Mouse (Mus musculus) embryonic facial prominence, embryonic 10.5 days (tissue): ENCODE measurements around the gene Rab22a. TPM values are rescaled to one million over a fixed set of nuclear protein-coding genes. Genes with fewer than 3 reads are reported as not detected.

ENCODE experiments used
- DNase-seq: peaks from one replicate; pipeline ENCODE4 v3.0.0-alpha.2; 2017; ENCODE audit warnings: low spot score
- H3K27ac ChIP-seq: fragments of 300-500 bp; sonication (generic); replicated peaks from 2 replicates; pipeline ENCODE4 v1.5.1; 2016; ENCODE audit warnings: mild to moderate bottlenecking
- H3K27me3 ChIP-seq: fragments of 300-500 bp; sonication (generic); replicated peaks from 2 replicates; pipeline ENCODE4 v1.6.1; 2016; ENCODE audit warnings: low read depth, mild to moderate bottlenecking; ENCODE audit not compliant: poor library complexity, severe bottlenecking
- H3K36me3 ChIP-seq: fragments of 300-500 bp; sonication (generic); replicated peaks from 2 replicates; pipeline ENCODE4 v1.6.1; 2016; ENCODE audit warnings: mild to moderate bottlenecking, moderate library complexity
- H3K4me1 ChIP-seq: fragments of 300-500 bp; sonication (generic); 2 replicates; pipeline ENCODE4 v1.6.1; 2016
- H3K4me3 ChIP-seq: fragments of 300-500 bp; sonication (generic); 2 replicates; pipeline ENCODE4 v1.5.1; 2016; ENCODE audit warnings: mild to moderate bottlenecking, moderate library complexity
- H3K9me3 ChIP-seq: fragments of 300-500 bp; sonication (generic); 2 replicates; pipeline ENCODE4 v1.6.1; 2016; ENCODE audit warnings: mild to moderate bottlenecking
- WGBS: fragments of 180-500 bp; shearing (Covaris S2); methylation state at CpG from one replicate; pipeline ENCODE4 v1.1.7; 2016; 5-methylcytosine and 5-hydroxymethylcytosine counted together
- microRNA-seq: library from miRNA; unstranded; fragments of <30 nt; microRNA quantifications from one replicate; pipeline ENCODE4, GENCODE M21; 2017
- polyA plus RNA-seq: library from polyadenylated mRNA; unstranded; fragments of >200 nt; fragmentation: Nextera tagmentation; extraction: Ambion mirVana; gene quantifications from 2 replicates; pipeline ENCODE4 v1.2.1, GENCODE M21; 2016

Gene Rab22a
- polyA plus RNA-seq, 1 experiment from 2014 or later, result 24.6 TPM

DNA sequence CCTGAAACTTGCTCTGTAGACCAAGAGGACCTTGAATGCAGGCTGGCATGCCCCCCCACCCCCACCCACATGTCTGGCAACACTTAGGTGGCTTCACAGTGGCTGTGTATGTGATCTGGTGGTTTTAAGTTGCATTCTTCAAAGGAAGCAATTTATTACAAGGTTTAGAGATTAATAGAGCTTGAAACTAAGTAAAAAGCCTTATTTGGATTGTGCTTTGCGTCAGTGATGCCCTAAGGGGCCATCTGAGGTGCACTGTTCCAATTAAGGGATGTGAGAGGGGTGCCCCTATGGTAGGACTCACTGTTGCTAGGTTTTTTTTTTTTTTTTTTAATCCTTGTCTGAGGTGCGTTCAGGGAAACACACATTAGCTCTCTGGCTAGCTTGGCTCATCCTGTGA is 74.9 kb downstream of the Rab22a start:
- 52% methylated on average over 2 of the region's 2 CpGs for WGBS
- peaks cover 10% of the 10 kb centered on the region for H3K36me3 ChIP-seq
- H3K9me3 ChIP-seq, result no peaks in the 10 kb centered on the region
- H3K27me3 ChIP-seq, result no peaks in the 10 kb centered on the region
- no peak overlapping the region for H3K27ac ChIP-seq
- DNase-seq, result no peak
- peaks cover 44% of the 10 kb centered on the region for H3K4me1 ChIP-seq
- H3K4me3 ChIP-seq, result no peak overlapping the region

DNA sequence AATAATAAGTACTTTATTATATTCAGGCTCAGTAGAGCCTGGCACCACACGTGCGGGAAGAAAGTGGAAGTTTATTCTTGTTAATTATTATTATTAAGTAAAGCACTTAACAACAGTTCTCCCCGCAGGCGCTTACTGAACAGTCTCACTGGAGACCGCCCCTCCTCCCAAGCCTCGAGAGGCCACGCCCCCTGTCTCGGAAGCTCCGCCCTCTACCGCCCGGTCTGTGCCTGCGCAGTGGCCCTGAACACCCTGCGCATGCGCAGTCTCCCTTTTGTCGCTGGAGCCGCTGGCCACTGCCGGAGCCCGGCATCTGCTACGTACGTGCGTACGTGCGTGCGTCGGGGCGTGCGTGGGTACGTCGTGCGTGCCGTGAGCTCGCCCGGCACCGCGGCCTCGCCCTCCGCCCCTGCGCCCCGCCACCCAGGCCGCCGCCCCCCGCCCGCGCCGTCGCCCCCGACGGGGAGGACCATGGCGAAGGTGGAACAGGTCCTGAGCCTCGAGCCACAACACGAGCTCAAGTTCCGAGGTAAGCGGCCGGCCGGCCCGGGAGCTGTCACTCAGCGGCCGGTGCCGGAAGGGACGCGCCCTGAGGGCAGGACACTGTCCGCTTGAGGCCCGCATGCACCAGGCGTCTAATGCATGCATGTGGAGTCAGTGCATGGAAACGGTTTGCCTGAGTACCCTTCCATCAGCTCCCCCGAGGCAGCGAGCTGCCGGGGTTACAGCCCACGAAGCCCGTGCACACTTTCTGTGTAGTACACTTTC is 77.8 kb downstream of the Rab22a start, which contains the start of gene Vapb:
Gene Vapb (plus strand): TSS at position 290 of the 768 bp plus-strand sequence.
- H3K27ac ChIP-seq, result peak within 1 kb of the TSS; percentile 93
- 1% methylated on average over 70 of the region's 70 CpGs for WGBS
- peak; percentile 100 for DNase-seq
- H3K36me3 ChIP-seq, result peaks cover 21% of the 10 kb centered on the region
- H3K27me3 ChIP-seq, result no peaks in the 10 kb centered on the region
- H3K4me3 ChIP-seq, result peak within 1 kb of the TSS; percentile 85
- no peaks in the 10 kb centered on the region for H3K9me3 ChIP-seq
- H3K4me1 ChIP-seq, result peaks cover 24% of the 10 kb centered on the region

DNA sequence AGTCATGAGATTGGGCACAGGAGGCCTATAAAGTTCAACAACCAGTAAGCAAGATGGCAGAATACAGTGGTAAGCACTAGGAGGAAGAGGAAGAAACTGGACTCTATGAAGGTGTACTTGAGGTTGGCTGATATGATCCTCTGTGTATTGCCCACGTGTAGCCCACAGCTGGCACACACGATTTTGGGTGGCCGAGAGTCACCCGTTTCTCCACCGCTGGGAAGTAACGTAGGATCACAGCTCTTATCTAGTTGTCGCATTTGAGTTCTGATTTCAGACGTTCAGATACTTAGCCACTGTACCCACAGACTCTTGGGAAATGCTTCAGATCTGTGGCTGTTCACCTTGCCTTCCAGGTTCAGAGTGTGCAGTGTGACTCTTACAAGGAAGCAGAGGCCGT is 78.7 kb downstream of the Rab22a start:
- Histone ChIP-seq H3K27ac (peak overlapping the region; percentile 93; the same call in 1 of the 2 replicates), H3K4me3 (peak overlapping the region; percentile 85), H3K9me3 (no peaks in the 10 kb centered on the region), H3K27me3 (no peaks in the 10 kb centered on the region), H3K36me3 (peaks cover 21% of the 10 kb centered on the region), H3K4me1 (peaks cover 24% of the 10 kb centered on the region)
- no peak for DNase-seq
- WGBS, result 89% methylated on average over 9 of the region's 9 CpGs

DNA sequence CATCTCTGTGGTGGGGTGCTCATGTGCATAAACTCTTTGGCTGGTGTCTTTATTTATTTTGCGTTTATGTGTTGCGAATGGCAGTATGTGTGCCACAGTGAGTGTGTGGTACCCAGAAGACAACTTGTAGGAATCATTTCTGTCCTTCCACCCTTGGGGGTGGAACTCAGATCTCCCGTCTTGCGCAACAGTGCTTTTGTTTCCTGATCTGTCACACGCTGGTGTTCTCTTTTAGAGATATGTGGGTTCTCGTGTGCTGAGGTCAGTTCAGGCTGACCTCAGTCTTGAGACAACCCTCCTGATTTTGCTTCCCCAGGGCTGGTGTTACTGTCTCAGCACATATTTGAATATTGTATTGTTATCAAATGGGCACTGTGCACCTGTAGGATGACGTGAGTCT is 79.5 kb downstream of the Rab22a start:
- DNase-seq, result no peak
- no peaks in the 10 kb centered on the region for H3K27me3 ChIP-seq
- peaks cover 21% of the 10 kb centered on the region for H3K36me3 ChIP-seq
- peaks cover 23% of the 10 kb centered on the region for H3K4me1 ChIP-seq
- H3K4me3 ChIP-seq, result peak overlapping the region; percentile 85; the same call in 1 of the 2 replicates
- WGBS, result 93% methylated on average over 7 of the region's 7 CpGs
- H3K27ac ChIP-seq, result no peak overlapping the region
- no peaks in the 10 kb centered on the region for H3K9me3 ChIP-seq

DNA sequence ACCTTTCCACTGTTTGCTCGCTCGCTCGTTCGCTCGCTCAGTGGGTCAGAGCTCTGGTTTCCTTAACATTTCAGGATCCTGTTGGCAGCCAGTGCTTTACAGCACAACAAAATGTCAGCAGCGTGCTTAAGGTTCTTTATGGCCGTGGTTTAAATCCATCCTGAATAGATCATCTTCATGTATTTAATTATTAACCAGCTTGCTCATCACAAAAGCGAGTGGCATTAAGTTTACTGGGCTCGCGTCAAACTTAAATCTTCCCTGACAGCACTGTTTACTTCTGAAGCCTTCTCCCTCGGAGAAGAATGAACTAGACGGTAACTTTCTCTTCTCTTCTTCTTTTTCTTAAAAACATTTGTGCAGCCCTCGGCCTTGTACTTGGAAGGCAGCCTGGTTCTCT is 82.5 kb downstream of the Rab22a start:
- no peak for DNase-seq
- Histone ChIP-seq H3K27ac (no peak overlapping the region), H3K36me3 (peaks cover 36% of the 10 kb centered on the region), H3K4me1 (peaks cover 18% of the 10 kb centered on the region), H3K9me3 (0 out of 2 replicates have a peak, but pooled peaks cover 2% of the 10 kb centered on the region), H3K4me3 (no peak overlapping the region), H3K27me3 (no peaks in the 10 kb centered on the region)
- 92% methylated on average over 13 of the region's 13 CpGs for WGBS

DNA sequence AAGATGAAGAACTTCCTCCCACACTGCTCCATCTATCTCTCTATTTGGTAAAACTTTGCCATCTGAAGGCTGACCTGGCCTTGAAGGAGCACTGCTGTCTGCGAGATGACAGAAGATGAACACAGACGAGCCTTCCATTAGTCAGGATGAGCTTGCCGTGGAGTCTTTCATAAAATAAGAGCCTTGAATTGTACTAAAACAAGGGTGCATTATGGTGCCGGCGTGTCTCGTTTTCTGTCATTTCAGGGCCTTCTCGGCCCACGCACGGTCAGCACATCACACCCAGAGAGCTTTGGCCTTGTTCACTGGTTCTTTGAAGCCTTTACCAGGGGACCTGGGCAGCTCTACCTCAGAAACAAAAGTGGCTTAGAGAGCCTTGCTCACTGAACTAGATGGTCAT is 83.2 kb downstream of the Rab22a start:
- Histone ChIP-seq H3K4me1 (peaks cover 16% of the 10 kb centered on the region), H3K36me3 (peaks cover 37% of the 10 kb centered on the region), H3K4me3 (no peak overlapping the region), H3K9me3 (0 out of 2 replicates have a peak, but pooled peaks cover 2% of the 10 kb centered on the region), H3K27me3 (no peaks in the 10 kb centered on the region), H3K27ac (no peak overlapping the region)
- no peak for DNase-seq
- WGBS, result 86% methylated on average over 9 of the region's 9 CpGs

DNA sequence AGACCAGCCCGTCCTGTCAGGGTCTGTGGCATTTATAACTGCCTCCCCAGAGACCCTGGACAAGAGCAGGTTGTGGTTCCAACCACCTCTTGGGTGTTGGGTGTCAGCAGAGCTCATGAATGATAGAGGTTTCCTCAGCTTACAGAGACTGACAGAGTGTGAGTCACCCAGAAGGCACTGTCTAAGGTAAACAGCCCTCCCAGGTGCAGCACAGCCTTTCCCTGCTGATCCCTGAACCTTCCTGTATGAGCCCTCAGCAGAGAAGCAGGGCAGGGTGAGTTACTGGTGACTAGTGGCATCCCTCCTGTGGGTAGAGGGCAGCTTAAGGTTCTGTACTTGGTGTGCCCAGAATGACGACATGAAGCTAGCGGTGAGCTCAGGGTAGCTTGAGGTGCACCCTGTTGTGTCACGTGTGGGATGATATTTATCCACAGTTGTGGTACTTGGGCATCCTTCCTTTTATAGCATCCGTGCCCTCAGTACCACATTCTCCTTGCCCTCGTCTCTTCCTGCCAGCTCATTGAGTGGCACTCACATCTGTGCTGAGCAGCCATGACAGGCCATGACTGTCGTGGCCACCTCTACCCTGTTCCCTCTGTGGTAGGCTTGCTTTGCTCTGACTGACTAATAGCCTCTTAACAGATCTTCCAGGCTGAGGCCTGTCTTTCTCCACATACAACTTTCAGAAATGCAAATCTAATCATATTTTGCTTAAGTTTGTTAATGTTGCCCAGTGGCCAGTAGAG is 84.7 kb downstream of the Rab22a start:
- H3K27me3 ChIP-seq, result no peaks in the 10 kb centered on the region
- H3K36me3 ChIP-seq, result peaks cover 28% of the 10 kb centered on the region
- no peak for DNase-seq
- H3K27ac ChIP-seq, result no peak overlapping the region
- 0 out of 2 replicates have a peak, but pooled peaks cover 2% of the 10 kb centered on the region for H3K9me3 ChIP-seq
- 0 out of 2 replicates have a peak, but pooled peaks cover 2% of the 10 kb centered on the region for H3K4me1 ChIP-seq
- no peak overlapping the region for H3K4me3 ChIP-seq
- WGBS, result 91% methylated on average over 7 of the region's 7 CpGs

DNA sequence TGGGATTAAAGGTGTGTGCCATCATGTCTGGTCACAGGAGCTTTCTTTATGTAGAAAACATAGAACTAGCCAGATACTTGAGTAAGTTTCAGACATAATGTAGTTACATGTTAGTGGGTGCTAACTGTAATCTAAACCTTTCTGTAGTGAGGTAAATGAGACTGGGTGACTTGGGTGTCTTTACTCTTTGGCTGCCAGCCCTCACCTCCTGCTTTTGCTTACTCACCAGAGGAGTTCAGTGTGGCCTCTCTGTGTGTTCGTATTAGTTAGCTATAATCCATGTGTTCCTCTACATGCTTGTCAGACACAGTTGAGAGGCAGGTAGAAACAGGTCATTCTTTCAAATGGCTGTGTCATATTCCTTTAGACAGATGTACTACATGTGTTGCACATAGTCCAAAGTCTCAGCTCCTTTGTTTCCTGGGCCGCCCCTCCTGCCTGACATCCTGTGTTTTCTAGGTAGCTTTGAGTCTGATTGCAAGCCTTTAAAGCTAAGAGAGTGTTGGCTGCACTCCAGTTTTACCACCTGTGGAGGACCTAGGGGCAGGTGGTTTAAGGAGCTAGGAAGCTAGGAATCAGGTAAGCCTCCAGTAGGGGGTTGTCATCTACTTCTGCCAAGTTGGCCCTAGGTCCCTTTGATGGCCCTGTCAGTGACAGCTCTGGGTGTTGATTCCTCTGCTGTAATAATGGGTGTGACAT is 89.5 kb downstream of the Rab22a start:
- H3K27me3 ChIP-seq, result no peaks in the 10 kb centered on the region
- no peak overlapping the region for H3K27ac ChIP-seq
- no peak overlapping the region for H3K4me3 ChIP-seq
- no peak for DNase-seq
- peaks cover 19% of the 10 kb centered on the region for H3K36me3 ChIP-seq
- WGBS, result 92% methylated on average over 2 of the region's 2 CpGs
- no peaks in the 10 kb centered on the region for H3K4me1 ChIP-seq
- H3K9me3 ChIP-seq, result 0 out of 2 replicates have a peak, but pooled peaks cover 2% of the 10 kb centered on the region

DNA sequence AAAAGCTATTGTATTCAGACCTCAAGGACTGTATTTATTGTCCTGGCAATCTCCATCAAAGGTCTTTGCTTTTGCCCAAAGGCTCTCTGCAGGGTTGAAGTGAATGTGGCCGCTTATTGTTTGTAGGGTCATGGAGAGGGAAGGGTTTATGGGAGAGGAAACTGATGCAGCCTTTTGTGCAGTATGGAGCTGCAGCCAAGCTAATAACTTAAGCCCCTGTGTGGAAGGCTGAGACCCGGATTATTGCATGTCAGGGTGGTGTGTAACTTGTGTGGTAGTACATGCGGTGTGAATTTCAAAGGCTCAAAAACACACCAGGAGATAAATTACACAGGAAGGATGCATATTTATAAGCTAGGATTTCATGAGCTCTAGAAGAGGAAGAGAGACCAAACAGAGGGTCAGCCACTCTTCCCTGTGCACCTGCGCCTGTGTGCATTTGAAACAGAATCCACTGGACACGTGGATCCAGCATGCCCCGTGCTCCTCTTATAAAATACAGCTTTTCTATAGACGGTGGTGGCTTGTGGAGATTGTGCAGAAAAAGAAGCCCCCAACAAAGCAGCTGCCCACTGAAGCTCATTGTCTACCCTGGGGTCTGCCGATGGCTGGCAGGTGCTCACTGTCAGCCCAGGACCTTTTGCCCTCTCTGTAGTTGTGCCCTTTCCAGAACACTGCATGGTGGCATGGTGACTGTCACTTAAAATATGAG is 96.0 kb downstream of the Rab22a start:
- Histone ChIP-seq H3K9me3 (no peaks in the 10 kb centered on the region), H3K4me3 (no peak overlapping the region), H3K36me3 (no peaks in the 10 kb centered on the region), H3K4me1 (peaks cover 23% of the 10 kb centered on the region), H3K27me3 (no peaks in the 10 kb centered on the region), H3K27ac (no peak overlapping the region)
- WGBS, result 71% methylated on average over 8 of the region's 8 CpGs
- DNase-seq, result no peak

Small RNAs within 50 kb of the gene (microRNA-seq; reads per million reads assigned to microRNA genes)
- gene Mir6340, result not detected

Other genes with a start within 250 kb of the Rab22a start
- gene 1700021F07Rik, start 137.2 kb upstream of the Rab22a start, polyA plus RNA-seq, result not detected in 2 replicates
- not detected in 2 replicates for gene Ankrd60, start 81.4 kb upstream of the Rab22a start, polyA plus RNA-seq
- gene 1700010B08Rik, start 59.7 kb downstream of the Rab22a start, polyA plus RNA-seq, result not detected in 2 replicates
- 8.1 and 9.8 TPM in 2 replicates for gene Vapb, start 77.8 kb downstream of the Rab22a start, polyA plus RNA-seq